Mouse (Mus musculus): ENCODE results near the gene Dnaaf2. TPM values are rescaled to one million over a fixed set of nuclear protein-coding genes. Genes with fewer than 3 reads are reported as not detected.
"Not testable (repeated sequence)": the region's sequence is repeated elsewhere in the genome, so short reads cannot be mapped to it uniquely, and the experiment has no call there.

Gene Dnaaf2
- polyA plus RNA-seq, 1 experiment, result 4.0 TPM

DNA sequence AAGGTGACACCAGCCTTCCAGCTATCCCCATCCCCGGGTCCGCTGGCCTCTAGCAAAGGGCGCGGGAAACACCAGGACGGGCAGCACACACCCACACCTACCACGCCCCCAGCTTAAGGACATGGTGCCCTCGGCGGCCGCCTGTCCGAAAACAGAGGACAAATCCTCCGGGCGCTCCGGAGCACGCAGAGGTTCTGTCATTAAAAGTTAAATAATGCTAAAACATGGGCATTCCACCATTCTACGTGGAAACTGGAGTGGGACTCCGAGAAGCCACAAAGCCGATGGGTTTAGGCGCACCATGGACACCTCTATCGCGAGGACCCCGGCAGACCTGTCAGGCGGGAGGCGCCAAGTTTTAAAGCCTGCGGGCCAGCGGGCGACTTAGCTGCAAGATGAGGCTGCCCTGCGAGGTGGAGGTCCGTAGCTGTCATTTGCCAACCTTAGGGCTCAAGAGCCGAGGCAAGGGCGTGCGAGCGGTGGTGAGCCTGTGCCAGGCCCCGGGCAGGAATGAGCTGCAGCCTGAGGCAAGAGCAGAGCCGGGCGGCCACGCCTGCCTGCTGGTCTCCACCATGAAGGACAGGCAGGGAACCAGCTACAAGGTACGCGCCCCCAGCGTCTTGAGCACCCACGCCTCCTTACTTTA, 29.6 kb downstream of the Dnaaf2 start, which contains the start of gene Lrr1:
Lrr1 (plus strand) TSS at position 354 of the 646 bp plus-strand sequence.
- DNase-seq, result peak; percentile 93

GRCm38 (mm10) chr12:69167656-69168460, 30.4 kb downstream of the Dnaaf2 start:
- WGBS, result 5% methylated on average over 18 of the region's 18 CpGs
- Histone ChIP-seq H3K4me3 (replicated peaks; ENCODE audit: extremely low read depth, low read depth, low read length) (peak overlapping the region; percentile 73), H3K4me1 (ENCODE audit: control insufficient read depth, insufficient read depth, low read length) (peaks cover 2% of the 10 kb centered on the region; the same call in 1 of the 2 replicates)
- TF ChIP-seq CTCF (IDR thresholded peaks at IDR 0.05; ENCODE audit: insufficient read depth, low read length) (no peak), POLR2A (IDR thresholded peaks at IDR 0.05; ENCODE audit: borderline replicate concordance, extremely low read depth, low read depth, low read length) (no peak)
- no peak for DNase-seq

More for the DNA sequence above, 29.6 kb downstream of the Dnaaf2 start, which contains the start of gene Lrr1:
- no peak for TF ChIP-seq POLR2A (IDR thresholded peaks at IDR 0.05; ENCODE audit: borderline replicate concordance, extremely low read depth, low read depth, low read length)
- no peak for TF ChIP-seq CTCF (IDR thresholded peaks at IDR 0.05; ENCODE audit: insufficient read depth, low read length)
- Histone ChIP-seq H3K4me1 (ENCODE audit: control insufficient read depth, insufficient read depth, low read length) (peaks cover 2% of the 10 kb centered on the region; the same call in 1 of the 2 replicates), H3K4me3 (replicated peaks; ENCODE audit: extremely low read depth, low read depth, low read length) (peak within 1 kb of the TSS; percentile 73)
- under 1% methylated on average over 40 of the region's 40 CpGs for WGBS

DNA sequence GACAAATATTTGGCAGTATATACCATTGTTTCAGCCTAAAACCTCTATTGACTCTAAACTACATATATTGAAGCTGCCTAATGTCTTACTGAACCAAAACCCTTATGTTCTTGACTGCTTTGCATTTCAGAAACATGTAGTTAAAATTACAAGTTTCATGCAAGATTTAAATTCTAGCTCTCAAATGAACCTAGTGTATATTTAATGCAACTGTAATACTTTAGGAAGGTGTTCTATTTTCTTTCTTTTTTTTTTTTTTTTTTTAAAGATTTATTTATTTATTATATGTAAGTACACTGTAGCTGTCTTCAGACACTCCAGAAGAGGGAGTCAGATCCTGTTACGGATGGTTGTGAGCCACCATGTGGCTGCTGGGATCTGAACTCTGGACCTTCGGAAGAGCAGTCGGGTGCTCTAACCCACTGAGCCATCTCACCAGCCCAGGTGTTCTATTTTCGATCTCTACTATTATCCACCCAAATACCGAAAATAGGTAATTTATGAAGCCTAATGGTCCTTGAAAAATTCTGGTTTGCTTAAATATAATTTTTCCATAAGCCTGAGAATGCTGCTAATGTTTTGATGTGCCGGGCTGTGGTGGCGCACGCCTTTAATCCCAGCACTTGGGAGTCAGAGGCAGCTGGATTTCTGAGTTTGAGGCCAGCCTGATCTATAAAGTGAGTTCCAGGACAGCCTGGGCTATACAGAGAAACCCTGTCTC, 31.2 kb downstream of the Dnaaf2 start:
- not testable (repeated sequence) for H3K4me1 ChIP-seq (ENCODE audit: control insufficient read depth, insufficient read depth, low read length)

GRCm38 (mm10) chr12:69164904-69165303, 33.3 kb downstream of the Dnaaf2 start:
- Histone ChIP-seq H3K4me1 (ENCODE audit: control insufficient read depth, insufficient read depth, low read length) (peaks cover 2% of the 10 kb centered on the region; the same call in 1 of the 2 replicates), H3K4me3 (replicated peaks; ENCODE audit: extremely low read depth, low read depth, low read length) (no peak overlapping the region)
- TF ChIP-seq CTCF (IDR thresholded peaks at IDR 0.05; ENCODE audit: insufficient read depth, low read length) (no peak), POLR2A (IDR thresholded peaks at IDR 0.05; ENCODE audit: borderline replicate concordance, extremely low read depth, low read depth, low read length) (no peak)
- DNase-seq, result no peak
- WGBS, result 53% methylated on average over 3 of the region's 3 CpGs

More for the DNA sequence above, 31.2 kb downstream of the Dnaaf2 start:
- DNase-seq; H3K4me3 ChIP-seq (replicated peaks; ENCODE audit: extremely low read depth, low read depth, low read length): not testable (repeated sequence)
- WGBS, result 77% methylated on average over 8 of the region's 8 CpGs

- WGBS, result 76% methylated on average over 4 of the region's 4 CpGs
- not testable (repeated sequence) for DNase-seq; H3K4me1 ChIP-seq (ENCODE audit: control insufficient read depth, insufficient read depth, low read length); H3K4me3 ChIP-seq (replicated peaks; ENCODE audit: extremely low read depth, low read depth, low read length)
Measured at GRCm38 (mm10) chr12:69163586-69163985, 34.6 kb downstream of the Dnaaf2 start.

GRCm38 (mm10) chr12:69160677-69161076, 37.6 kb downstream of the Dnaaf2 start:
- DNase-seq; H3K4me3 ChIP-seq (replicated peaks; ENCODE audit: extremely low read depth, low read depth, low read length); H3K4me1 ChIP-seq (ENCODE audit: control insufficient read depth, insufficient read depth, low read length): not testable (repeated sequence)
- 69% methylated on average over 2 of the region's 2 CpGs for WGBS

DNA sequence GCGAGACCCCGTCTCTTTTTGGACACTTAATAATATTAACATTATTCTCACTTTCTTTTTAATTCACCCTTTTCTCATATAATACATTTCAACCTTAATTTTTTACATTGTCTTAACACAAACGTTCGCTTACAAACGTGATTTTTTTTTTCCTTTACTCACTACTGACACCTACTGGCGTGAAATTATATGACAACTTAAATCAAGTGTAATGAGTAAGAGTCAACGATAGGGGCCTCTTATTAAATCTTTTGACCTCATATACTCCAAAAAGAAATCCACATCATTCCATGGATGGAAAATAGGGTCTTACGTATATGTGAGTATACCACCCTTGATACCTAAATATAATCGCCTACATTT, 38.7 kb downstream of the Dnaaf2 start:
- peak; percentile 26 for DNase-seq
- Histone ChIP-seq H3K4me3 (replicated peaks; ENCODE audit: extremely low read depth, low read depth, low read length) (peak overlapping the region; percentile 4), H3K4me1 (ENCODE audit: control insufficient read depth, insufficient read depth, low read length) (peaks cover 3% of the 10 kb centered on the region; the same call in 1 of the 2 replicates)
- TF ChIP-seq POLR2A (IDR thresholded peaks at IDR 0.05; ENCODE audit: borderline replicate concordance, extremely low read depth, low read depth, low read length), result no peak
- peak; percentile 45; the same call in 1 of the 2 replicates for TF ChIP-seq CTCF (IDR thresholded peaks at IDR 0.05; ENCODE audit: insufficient read depth, low read length)
- WGBS, result 3% methylated on average over 9 of the region's 9 CpGs

GRCm38 (mm10) chr12:69158765-69159577, 39.3 kb downstream of the Dnaaf2 start, which contains the start of gene Rps29:
Gene Rps29, minus strand, starts transcription at chr12:69159186.
- peak within 1 kb of the TSS; percentile 71 for H3K4me3 ChIP-seq (replicated peaks; ENCODE audit: extremely low read depth, low read depth, low read length)
- under 1% methylated on average over 61 of the region's 68 CpGs for WGBS
- peak; percentile 96 for DNase-seq
- H3K4me1 ChIP-seq (ENCODE audit: control insufficient read depth, insufficient read depth, low read length), result not testable (repeated sequence)
- TF ChIP-seq POLR2A (IDR thresholded peaks at IDR 0.05; ENCODE audit: borderline replicate concordance, extremely low read depth, low read depth, low read length), result peak; percentile 80

DNA sequence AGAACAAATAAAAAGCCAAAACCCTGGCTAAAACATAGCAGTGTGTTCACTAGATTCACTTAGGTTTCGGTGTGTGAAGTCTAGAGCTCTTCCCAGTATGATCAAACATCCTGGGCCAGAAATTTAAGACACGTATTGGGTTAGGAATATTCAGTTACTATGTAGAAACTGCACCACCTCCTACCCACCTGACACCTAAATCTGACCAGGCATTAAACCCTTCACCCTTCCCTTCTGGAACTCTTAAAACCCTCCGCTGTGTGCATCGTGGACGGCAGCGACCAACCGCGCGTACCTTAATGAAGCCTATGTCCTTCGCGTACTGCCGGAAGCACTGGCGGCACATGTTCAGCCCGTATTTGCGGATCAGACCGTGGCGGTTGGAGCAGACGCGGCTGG, 39.9 kb downstream of the Dnaaf2 start:
- H3K4me1 ChIP-seq (ENCODE audit: control insufficient read depth, insufficient read depth, low read length), result peaks cover 3% of the 10 kb centered on the region; the same call in 1 of the 2 replicates
- WGBS, result under 1% methylated on average over 19 of the region's 19 CpGs
- peak overlapping the region; percentile 71 for H3K4me3 ChIP-seq (replicated peaks; ENCODE audit: extremely low read depth, low read depth, low read length)
- no peak for DNase-seq
- TF ChIP-seq POLR2A (IDR thresholded peaks at IDR 0.05; ENCODE audit: borderline replicate concordance, extremely low read depth, low read depth, low read length), result no peak
- no peak for TF ChIP-seq CTCF (IDR thresholded peaks at IDR 0.05; ENCODE audit: insufficient read depth, low read length)

All from lung, adult 2 months (tissue).